Mouse (Mus musculus) midbrain, postnatal 0 days (tissue): ENCODE results near the gene Ccdc24. TPM values are rescaled to one million over a fixed set of nuclear protein-coding genes. Genes with fewer than 3 reads are reported as not detected.

Experiments used
- ATAC-seq: fragments of 200-750 bp; cut with Nextera tagmentation; 2 replicates; pipeline ENCODE4 v1.8.0; 2017; ENCODE audit warnings: moderate number of reproducible peaks, mild to moderate bottlenecking, moderate TSS enrichment, moderate library complexity; ENCODE audit not compliant: low FRiP score
- DNase-seq: peaks from one replicate; pipeline ENCODE4 v3.0.0-alpha.2; 2015; ENCODE audit warnings: low spot score
- H3K27ac ChIP-seq: fragments of 300-500 bp; sonication (generic); 2 replicates; pipeline ENCODE4 v1.5.1; 2014; ENCODE audit warnings: low read depth, mild to moderate bottlenecking, low read length, mixed read lengths
- H3K27me3 ChIP-seq: fragments of 300-500 bp; sonication (generic); 2 replicates; pipeline ENCODE4 v1.6.1; 2014; ENCODE audit warnings: low read length, control low read depth, mixed read lengths; ENCODE audit not compliant: insufficient read depth
- H3K36me3 ChIP-seq: fragments of 300-500 bp; sonication (generic); 2 replicates; pipeline ENCODE4 v1.6.1; 2014; ENCODE audit warnings: low read length, control low read depth, mixed read lengths; ENCODE audit not compliant: insufficient read depth
- H3K4me1 ChIP-seq: fragments of 300-500 bp; sonication (generic); 2 replicates; pipeline ENCODE4 v1.6.1; 2014; ENCODE audit warnings: mild to moderate bottlenecking, control low read depth, antibody characterized with exemption, low read length, mixed read lengths; ENCODE audit not compliant: insufficient read depth
- H3K4me2 ChIP-seq: fragments of 300-500 bp; sonication (generic); 2 replicates; pipeline ENCODE4 v1.6.1; 2014; ENCODE audit warnings: low read depth, mild to moderate bottlenecking, low read length, mixed read lengths; ENCODE audit not compliant: poor library complexity, severe bottlenecking
- H3K4me3 ChIP-seq: fragments of 300-500 bp; sonication (generic); 2 replicates; pipeline ENCODE4 v1.5.1; 2014; ENCODE audit warnings: low read depth, mild to moderate bottlenecking, low read length, moderate library complexity
- H3K9ac ChIP-seq: fragments of 300-500 bp; sonication (generic); replicated peaks from 2 replicates; pipeline ENCODE4 v1.6.1; 2014; ENCODE audit warnings: mild to moderate bottlenecking, low read length, moderate library complexity, mixed read lengths; ENCODE audit not compliant: poor library complexity, severe bottlenecking
- H3K9me3 ChIP-seq: fragments of 300-500 bp; sonication (generic); 2 replicates; pipeline ENCODE4 v1.6.1; 2016; ENCODE audit warnings: low read length, control low read depth
- CTCF ChIP-seq: IDR thresholded peaks from 2 replicates; pipeline ENCODE4 v1.5.1; 2016; ENCODE audit warnings: antibody characterized with exemption, mild to moderate bottlenecking
- WGBS: fragments of 180-500 bp; shearing (Covaris S2); extraction: QIAGEN DNeasy Blood & Tissue Kit; methylation state at CpG from one replicate; pipeline ENCODE4 v1.1.7; 2014; 5-methylcytosine and 5-hydroxymethylcytosine counted together
- polyA plus RNA-seq: library from polyadenylated mRNA; unstranded; fragments of >200 nt; fragmentation: Nextera tagmentation; extraction: Ambion mirVana; gene quantifications from 2 replicates; pipeline ENCODE4 v1.2.1, GENCODE M21; 2015
- total RNA-seq: library from RNA; depleted of rRNA; stranded (reverse); fragments of >200 nt; gene quantifications from 2 replicates; pipeline ENCODE4 v1.2.3, GENCODE M21; 2014; rRNA removed

Gene Ccdc24
- total and polyA plus RNA-seq, 2 experiments from 2014 or later = 1.2 to 2.0 TPM

DNA sequence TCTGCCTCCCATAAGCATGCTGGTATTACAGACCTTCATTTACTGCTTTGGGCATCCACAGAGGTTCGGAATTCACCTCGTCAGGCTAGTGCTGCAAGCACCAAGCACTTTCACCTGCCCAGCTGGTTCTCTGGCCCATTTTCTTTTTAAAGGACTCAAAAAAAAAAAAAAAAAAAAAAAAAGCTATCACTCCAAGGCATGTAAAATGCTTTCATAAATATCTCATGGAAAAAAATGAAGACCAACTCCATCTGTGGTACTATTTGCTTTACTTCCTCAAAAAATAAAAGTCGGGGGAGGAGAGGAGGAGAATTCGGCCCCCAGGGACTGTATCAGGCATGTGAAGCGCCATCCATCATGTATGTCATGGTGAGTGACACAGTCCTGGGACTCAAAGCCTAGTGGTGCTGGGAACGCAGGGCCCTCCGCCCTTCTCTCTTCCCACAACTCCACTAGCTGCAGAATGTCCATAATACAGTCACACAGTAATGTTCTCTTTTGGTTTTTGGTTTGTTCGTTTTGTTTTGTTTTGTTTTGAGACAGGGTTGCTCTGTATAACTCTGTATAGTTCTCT lies 43.7 kb downstream of the Ccdc24 start:
- ATAC-seq (no peak), DNase-seq (no peak)
- Histone ChIP-seq H3K9me3 (no peaks in the 10 kb centered on the region), H3K4me3 (no peak overlapping the region), H3K27me3 (no peaks in the 10 kb centered on the region), H3K27ac (no peak overlapping the region), H3K36me3 (no peaks in the 10 kb centered on the region), H3K4me1 (no peaks in the 10 kb centered on the region), H3K9ac (no peak overlapping the region), H3K4me2 (no peak overlapping the region)
- 74% methylated on average over 8 of the region's 8 CpGs for WGBS
- no peak for TF ChIP-seq CTCF

DNA sequence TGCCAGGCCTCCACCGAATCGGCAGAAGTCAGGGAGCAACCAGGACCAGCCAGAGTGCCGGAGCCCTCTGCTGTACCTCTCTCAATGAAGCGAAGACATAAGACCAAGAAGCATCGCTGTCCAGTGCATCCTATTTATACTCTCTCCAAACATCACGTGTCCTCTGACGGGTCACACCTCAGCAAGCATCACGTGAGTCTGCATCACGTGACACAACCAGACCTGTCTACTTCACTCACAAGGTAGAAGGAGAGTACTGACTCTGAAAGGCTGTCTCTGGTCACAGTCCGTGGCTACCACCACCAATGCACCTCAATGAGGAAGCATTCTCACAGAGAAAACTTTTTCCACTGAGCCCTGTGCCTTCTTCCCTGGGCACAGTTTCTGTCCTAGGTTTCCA lies 54.3 kb downstream of the Ccdc24 start:
- H3K9ac ChIP-seq = no peak overlapping the region
- DNase-seq (no peak), ATAC-seq (no peak)
- H3K4me3 ChIP-seq = no peak overlapping the region
- WGBS = 93% methylated on average over 10 of the region's 10 CpGs
- no peaks in the 10 kb centered on the region for H3K9me3 ChIP-seq
- TF ChIP-seq CTCF = no peak
- no peaks in the 10 kb centered on the region for H3K4me1 ChIP-seq
- no peak overlapping the region for H3K27ac ChIP-seq
- no peak overlapping the region for H3K4me2 ChIP-seq
- H3K36me3 ChIP-seq = no peaks in the 10 kb centered on the region
- H3K27me3 ChIP-seq = no peaks in the 10 kb centered on the region

DNA sequence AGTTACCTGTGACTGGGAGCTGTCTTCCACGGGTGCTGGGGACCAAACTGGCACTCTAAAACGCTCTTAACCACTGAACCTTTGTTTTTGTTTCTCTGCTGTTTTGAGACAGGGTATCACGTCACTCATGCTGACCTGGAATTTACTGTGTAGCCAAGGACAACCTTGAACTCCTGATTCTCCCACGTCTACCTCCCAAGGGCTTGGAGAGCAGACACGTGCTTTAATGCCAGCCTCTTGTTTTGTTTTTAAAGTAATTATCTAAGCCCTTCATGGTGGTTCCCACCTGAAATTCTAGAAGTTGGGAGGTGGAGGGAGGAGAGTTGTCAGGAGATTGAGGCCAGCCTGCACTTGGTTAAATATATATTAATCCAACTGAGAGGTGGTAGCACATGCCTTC lies 55.6 kb downstream of the Ccdc24 start:
- Histone ChIP-seq H3K4me2 (no peak overlapping the region), H3K36me3 (no peaks in the 10 kb centered on the region), H3K9ac (no peak overlapping the region), H3K27ac (no peak overlapping the region), H3K4me1 (no peaks in the 10 kb centered on the region), H3K27me3 (no peaks in the 10 kb centered on the region), H3K9me3 (no peaks in the 10 kb centered on the region), H3K4me3 (no peak overlapping the region)
- WGBS = 78% methylated on average over 5 of the region's 5 CpGs
- no peak for TF ChIP-seq CTCF
- ATAC-seq (no peak), DNase-seq (no peak)

Other genes starting within 250 kb of the Ccdc24 start
- gene Dmap1, start 190.3 kb downstream of the Ccdc24 start, total RNA-seq = 62.6 and 69.5 TPM in 2 replicates
- 89.7 and 95.1 TPM in 2 replicates for gene Dmap1, start 190.3 kb downstream of the Ccdc24 start, polyA plus RNA-seq
- not detected in 2 replicates for gene Gm12845, start 148.1 kb downstream of the Ccdc24 start, total RNA-seq
- gene Gm12845, start 148.1 kb downstream of the Ccdc24 start, polyA plus RNA-seq = not detected in 2 replicates
- gene Klf17, start 106.9 kb downstream of the Ccdc24 start, total RNA-seq = not detected in 2 replicates
- gene Klf17, start 106.9 kb downstream of the Ccdc24 start, polyA plus RNA-seq = not detected in 2 replicates
- 71.2 and 105 TPM in 2 replicates for gene Slc6a9, start 38.1 kb downstream of the Ccdc24 start, total RNA-seq
- 58.7 and 70.5 TPM in 2 replicates for gene Slc6a9, start 38.1 kb downstream of the Ccdc24 start, polyA plus RNA-seq
- 238 and 337 TPM in 2 replicates for gene B4galt2, start 10.9 kb upstream of the Ccdc24 start, total RNA-seq
- gene B4galt2, start 10.9 kb upstream of the Ccdc24 start, polyA plus RNA-seq = 86.8 and 92.9 TPM in 2 replicates
- 607 and 625 TPM in 2 replicates for gene Atp6v0b, start 14.8 kb upstream of the Ccdc24 start, total RNA-seq
- gene Atp6v0b, start 14.8 kb upstream of the Ccdc24 start, polyA plus RNA-seq = 667 and 754 TPM in 2 replicates
- 13.8 and 23.3 TPM in 2 replicates for gene Dph2, start 19.5 kb upstream of the Ccdc24 start, total RNA-seq
- gene Dph2, start 19.5 kb upstream of the Ccdc24 start, polyA plus RNA-seq = 13.3 and 15.9 TPM in 2 replicates
- 30.8 and 39.9 TPM in 2 replicates for gene Ipo13, start 42.4 kb upstream of the Ccdc24 start, total RNA-seq
- gene Ipo13, start 42.4 kb upstream of the Ccdc24 start, polyA plus RNA-seq = 46.0 and 52.4 TPM in 2 replicates
- 1.7 and 2.0 TPM in 2 replicates for gene Artn, start 57.2 kb upstream of the Ccdc24 start, total RNA-seq
- 0.48 and 0.77 TPM in 2 replicates for gene Artn, start 57.2 kb upstream of the Ccdc24 start, polyA plus RNA-seq